Mouse (Mus musculus) regulatory T cell (primary cell): Measurements from ENCODE around the gene Fosl1.

Experiments
- in situ Hi-C: fragments of 300-600 bp; cut with MboI, MseI; formaldehyde crosslinking; loops from one replicate; pipeline ENCODE4 v1.15.1; 2025; ENCODE audit warnings: high pct_unique_total_duplicates

Fosl1 gene

DNA sequence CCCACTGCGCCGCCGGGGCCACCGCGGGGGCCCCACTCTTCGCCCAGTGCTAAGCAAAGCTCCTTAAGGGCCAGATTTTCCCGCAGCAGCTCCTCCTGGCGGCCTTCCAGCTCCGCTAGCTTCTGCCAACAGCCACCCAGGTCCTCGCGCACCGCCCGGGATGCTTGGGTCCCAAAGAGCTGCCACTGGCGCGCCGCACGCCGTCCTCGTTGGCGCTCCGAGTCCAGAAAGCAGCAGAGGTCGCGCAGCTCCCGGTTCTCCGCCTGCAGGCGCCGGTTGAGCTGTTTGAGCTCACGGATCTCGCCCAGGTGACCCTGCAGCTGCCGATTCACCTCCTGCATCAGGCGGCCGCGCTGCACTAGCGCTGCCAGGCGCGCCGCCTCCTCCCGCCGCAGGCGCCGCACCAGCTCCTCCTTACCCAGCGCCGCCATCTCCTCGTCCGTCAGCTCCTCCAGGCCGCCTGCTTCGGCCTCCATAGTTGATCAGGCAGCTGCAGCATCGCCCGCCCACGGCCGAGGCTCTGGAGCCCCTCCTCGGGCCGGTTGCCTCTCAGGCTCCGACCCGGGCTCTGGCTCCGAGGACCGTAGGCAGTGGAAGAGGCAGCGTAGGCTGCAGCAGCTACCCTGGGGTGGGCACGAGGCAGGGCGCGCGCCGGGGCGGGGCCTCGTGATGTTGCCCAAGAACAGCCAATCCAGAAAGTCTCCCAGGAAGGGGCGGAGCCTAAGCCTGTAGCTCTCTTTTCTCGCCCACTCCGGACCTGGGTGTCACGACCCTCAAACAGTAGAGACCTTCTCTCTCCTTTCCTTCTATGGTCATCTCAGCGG is 9.8 kb downstream of the Fosl1 start:
- in situ Hi-C loops: no loop called here

DNA sequence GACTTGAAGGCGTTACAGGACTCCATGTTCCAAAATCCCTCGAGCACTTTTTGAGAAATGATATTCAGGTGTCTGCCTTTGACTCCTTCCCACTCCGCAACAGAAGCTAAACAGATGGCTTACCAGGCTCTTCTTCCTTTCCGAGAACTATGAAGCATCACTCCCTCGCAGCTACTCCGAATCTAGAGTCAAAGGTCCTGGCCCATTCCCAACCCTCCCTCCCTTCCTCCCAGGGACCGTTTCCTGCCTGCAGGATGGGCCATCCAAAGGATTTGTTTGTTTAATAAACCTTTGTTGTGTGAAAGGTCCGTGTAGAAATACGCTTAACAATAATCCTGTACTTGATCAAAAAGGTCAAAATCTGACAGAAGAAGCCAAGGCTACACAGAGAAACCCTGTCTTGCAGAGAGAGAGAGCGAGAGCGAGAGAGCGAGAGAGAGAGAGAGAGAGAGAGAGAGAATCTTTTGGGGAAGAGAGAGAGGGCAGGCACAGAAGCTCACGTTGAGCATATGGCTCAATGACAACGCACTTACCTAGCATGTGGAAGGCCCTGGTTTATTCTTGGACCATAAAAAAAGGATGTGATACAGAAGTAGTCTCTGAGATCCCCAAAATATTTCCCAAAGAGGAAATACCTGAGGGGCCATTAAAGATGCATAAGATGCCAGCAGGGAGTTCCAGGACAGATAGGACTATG is 10.5 kb downstream of the Fosl1 start, which contains the start of gene Ccdc85b:
TSS of gene Ccdc85b (minus strand) at position 149 of the 697 bp plus-strand sequence.
- in situ Hi-C loops: no loop called here

DNA sequence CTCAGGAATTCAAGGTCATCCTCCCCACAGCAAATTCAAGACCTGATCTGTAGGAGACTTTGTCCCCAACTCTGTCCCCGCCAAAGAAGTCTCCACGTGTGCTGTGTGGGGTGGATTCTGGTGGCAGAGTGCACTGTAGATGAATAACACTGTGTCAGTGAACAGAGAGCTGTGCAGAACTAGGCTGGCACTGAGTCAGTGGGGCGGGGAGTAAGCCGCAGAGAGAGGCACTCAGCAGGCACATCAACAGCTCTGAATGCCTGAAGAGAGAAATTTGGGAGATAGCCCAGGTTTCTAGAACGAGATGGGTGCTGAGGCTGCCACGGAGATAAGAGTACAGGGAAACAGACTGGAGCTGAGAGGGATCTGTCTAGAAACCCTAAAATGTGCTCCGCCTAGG is 11.7 kb downstream of the Fosl1 start:
- in situ Hi-C loops: no loop called here

DNA sequence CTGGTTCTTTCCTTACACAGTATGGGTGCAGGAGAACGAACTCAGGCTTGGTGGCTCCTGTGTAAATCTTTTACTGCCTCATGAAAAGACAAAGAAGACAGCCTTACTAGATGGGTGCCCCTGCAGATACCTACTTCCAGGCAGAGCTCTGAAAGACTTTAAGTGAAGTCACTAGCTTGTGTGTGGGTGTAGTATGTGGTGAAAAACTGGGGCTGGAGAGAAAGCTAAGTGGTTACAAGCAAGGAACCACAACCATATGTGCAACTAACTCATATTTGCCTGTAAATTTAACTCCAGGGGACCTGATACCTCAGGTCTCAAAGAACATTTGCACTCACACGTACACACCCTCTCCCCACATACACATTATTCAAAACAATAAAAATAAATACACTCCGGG is 12.5 kb downstream of the Fosl1 start:
- in situ Hi-C loops: no loop called here

DNA sequence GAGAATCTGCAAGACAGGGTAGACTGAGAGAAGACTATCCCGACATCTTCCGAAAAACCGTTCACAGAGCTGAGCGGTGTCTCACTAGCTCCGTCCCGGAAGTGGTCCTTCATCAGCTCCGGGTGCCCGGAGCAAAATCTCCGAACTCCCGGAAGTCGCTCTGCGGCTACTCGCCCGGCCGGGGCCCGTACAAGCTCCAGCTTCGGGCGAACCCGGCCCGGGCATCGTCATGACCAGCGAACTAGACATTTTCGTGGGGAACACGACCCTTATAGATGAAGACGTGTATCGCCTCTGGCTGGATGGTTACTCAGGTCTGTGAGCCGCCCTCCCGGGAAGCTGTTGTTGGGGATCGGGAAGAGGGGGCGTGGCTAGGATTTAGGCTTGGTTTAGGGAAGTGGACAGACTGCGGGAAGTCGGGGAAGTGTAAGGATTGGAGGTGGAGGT is 13.1 kb downstream of the Fosl1 start, which contains the start of gene Fibp:
TSS of gene Fibp (plus strand) at position 151 of the 447 bp plus-strand sequence.
- in situ Hi-C loops: no loop called here

DNA sequence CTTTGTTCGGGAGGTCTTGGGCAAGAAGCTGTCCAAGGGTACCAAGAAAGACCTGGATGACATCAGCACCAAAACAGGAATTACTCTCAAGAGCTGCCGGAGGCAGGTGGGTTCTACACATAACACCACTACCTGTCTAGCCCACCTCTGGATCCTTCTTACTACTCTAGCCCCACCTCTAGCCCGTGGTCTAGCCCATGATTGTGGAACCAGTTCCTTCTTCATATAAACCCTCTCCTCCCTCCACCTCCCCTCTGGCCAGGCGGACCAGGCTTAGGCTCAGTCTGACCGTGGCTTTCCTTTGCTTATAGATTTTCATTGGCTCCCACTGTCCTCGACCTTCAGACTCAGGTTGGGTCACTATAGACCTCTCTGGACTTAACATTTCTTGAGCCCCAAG is 14.1 kb downstream of the Fosl1 start:
- in situ Hi-C loops: no loop called here

DNA sequence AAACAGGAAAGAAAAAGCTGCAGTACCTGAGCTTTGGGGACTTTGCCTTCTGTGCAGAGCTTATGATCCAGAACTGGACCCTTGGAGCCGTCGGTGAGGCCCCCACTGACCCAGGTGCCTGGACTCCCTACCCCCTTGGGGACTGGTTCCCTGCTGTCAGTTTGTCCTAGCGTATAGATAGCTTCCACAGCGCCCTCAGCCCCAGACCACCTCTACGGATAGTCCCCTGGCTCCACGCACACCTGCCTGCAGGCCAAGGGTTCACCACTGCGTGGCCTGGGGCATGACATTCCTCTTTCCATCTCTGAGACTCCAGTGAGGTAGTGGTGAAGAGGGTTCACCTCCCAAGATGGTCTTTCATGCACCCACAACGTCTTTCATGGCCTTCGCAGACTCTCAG is 15.9 kb downstream of the Fosl1 start:
- in situ Hi-C loops: no loop called here

DNA sequence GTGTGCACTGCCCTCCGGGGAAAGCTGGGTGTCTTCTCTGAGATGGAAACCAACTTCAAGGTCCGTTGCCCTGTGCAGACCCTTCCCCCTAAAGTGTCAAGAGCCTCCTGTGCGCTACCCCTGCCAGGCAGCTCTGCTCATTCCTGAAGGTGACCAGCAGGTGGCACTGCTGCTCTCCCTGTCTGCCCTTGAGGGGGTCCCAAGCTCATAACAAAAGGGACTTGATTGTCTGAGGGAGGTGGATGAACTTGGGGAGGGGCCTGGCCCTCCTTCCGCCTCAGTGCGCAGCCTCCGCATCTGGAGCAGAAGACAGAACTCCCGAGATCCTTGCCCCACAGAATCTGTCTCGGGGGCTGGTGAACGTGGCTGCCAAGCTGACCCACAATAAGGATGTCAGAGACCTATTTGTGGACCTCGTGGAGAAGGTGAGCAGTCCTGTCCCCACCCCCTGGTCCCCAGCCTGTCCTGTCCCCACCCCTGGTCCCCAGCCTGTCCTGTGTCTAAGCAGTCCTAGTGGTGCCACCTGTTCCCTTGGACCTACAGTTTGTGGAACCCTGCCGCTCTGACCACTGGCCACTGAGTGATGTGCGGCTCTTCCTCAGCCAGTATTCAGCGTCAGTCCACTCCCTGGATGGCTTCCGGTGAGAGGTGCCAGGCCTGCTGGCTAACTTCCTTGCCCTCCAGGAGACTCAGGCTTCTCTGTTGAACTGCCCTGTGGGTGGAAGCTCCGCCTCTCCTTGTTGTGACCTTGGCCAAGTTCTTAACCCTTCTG is 16.6 kb downstream of the Fosl1 start:
- in situ Hi-C loops: no loop called here

DNA sequence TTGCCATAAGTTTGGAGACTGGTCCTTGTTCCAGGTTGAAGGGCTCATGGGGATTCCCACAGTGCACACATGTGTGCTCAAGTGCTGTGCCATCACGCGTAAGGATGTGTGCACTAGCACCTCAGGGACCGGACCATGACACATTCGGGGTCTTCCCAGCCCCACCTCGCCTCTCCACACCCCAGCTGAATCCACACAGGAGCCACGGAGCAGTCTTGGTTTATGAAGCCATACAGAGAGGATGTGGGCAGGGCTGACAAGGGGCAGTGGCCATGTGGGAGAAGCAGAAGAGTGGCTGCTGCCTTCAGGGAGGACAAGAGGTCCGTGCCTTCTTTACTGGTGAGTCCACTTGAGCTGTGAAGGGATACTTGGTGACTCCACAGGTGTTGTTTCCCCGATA is 17.7 kb downstream of the Fosl1 start:
- in situ Hi-C loops: no loop called here

DNA sequence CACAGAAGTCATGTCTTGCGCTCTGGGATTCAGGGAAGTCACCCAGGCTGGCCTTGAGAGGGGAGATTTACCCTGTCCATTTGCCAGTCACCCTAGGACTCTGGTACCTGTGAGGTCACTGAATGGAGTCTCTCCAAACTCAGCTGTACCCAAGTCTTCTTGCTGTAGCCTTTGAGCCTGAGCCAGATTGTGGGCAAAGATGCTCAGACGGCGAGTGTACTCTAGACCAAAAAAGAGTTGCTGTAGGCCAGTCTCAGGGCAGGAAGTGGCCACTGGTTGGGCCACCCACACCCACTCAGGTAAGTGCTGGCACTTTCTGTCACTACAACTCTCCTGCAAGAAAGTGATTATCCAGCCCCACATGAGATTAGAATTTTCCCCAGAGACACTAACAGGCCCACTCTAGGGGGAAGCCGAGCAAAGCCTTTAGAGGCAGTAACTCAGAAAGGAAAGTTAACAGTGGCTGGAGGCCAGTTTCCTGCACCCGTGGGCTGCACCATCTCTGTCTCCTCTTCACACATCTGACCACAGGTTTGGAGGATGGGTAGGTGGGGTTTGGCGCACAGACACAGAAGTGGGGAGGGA is 19.7 kb downstream of the Fosl1 start:
- in situ Hi-C loops: no loop called here

DNA sequence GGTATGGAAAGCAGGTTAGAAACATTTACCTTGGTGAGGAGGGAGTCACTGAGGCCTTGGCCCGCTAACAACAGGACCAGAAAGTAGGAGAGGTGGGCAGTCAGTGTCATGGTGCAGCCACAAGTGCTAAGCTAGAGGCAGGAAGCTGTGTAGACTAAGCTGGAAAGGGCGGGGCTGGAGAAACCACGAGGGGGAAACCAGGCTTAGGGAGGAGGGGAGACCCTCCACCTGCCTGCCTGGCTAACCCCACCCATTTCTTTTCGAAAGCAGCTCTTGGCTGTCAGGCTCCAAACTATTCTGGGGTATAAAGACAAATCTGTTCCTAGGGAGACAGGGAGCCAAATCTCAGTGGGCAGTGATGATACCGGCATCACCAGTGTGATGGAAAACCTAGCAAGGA is 21.0 kb downstream of the Fosl1 start, which contains the start of gene Ctsw:
TSS of gene Ctsw (minus strand) at position 134 of the 400 bp plus-strand sequence.
- in situ Hi-C loops: no loop called here

DNA sequence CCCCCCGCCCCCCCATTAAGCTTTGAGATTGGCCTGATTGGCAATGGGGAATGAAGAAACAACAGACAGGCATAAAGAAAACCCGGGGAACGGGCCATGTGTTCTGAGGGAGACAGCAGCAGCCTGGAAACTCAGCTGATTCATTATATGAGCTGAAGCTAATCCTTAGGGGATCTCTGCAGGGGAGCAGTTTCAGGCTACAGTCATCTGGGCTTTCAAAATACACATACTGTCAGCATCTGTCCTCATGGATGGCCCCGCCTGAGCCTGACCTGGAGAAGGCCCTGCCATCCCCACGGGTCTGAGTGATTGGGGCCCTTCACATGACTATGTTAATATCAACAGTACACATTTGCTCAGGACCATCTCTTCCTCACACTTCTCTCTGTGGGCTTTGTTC is 24.5 kb downstream of the Fosl1 start:
- in situ Hi-C loops: no loop called here

DNA sequence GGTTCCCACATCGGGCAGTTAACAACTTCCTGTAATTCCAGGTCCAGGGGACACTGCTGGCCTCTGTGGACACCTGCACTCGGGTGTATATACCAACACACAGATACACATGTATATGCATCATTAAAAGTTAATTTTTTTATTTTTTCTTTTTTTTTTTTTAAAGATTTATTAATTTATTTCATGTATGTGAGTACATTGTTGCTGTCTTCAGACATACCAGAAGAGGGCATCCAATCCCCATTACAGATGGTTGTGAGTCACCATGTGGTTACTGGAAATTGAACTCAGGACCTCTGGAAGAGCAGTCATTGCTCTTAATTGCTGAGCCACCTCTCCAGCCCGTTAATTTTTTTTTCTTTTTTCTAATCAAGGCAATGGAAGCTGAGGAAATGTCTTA is 25.5 kb downstream of the Fosl1 start:
- in situ Hi-C loops: no loop called here

DNA sequence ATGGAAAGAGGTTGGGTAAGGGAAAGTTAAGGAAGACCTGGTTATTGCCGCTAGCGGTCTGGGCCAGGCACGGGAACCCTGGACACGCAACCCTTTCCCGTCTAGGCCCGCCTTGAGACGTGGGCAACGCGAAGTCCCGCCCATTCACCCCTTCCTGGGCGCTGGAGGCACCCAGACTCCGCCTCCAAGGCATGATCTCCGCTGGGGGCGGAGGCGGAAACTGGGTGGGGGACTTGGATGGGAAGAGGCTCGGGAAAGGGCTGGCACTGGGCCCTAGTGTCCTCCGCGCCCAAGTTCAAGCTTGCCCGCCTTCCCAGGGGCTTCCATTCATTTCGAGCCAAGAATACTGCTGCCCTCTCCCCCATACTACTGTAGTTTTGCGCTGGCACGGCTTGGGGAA is 26.4 kb downstream of the Fosl1 start, which contains the start of gene Efemp2:
TSS of gene Efemp2 (plus strand) at position 235 of the 400 bp plus-strand sequence.
- in situ Hi-C loops: no loop called here

DNA sequence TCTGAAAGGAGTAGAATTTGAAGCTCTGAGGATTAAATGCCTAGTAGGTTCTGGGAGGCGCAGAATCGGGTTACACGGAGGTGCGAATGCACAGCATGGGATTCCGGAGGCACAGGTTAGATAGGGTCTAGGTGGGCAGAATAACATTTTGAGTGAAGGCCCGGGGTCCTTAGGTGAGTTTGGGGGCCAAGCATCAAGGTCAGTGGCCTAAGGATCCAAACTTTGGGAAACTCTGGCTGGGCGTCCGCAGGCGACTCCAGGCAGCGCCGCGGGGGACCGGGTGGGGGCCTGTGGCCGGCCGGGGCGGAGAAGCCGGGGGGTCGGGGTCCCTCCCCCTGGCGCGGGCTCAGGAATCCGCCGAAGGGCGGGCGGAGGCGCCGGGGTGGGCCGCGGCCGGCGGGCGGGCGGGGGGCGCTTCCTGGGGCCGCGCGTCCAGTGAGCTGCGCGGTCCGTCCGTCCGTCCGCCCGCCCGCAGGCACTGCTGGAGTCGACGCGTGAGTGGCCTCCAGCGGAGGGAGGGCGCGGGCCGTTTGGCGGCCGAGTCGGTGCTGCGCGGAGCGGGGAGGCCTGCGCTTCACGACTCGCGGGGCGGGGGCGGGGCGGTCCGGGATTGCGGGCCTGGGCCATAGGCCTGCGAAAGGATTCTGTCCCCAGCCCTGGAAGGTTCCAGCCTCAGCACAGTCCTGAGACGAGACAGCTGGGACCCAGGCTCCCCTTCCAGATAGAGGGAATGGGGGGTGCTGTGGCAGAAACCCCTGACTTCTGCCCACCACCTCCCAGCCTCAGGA is 27.1 kb downstream of the Fosl1 start:
- in situ Hi-C loops: no loop called here

DNA sequence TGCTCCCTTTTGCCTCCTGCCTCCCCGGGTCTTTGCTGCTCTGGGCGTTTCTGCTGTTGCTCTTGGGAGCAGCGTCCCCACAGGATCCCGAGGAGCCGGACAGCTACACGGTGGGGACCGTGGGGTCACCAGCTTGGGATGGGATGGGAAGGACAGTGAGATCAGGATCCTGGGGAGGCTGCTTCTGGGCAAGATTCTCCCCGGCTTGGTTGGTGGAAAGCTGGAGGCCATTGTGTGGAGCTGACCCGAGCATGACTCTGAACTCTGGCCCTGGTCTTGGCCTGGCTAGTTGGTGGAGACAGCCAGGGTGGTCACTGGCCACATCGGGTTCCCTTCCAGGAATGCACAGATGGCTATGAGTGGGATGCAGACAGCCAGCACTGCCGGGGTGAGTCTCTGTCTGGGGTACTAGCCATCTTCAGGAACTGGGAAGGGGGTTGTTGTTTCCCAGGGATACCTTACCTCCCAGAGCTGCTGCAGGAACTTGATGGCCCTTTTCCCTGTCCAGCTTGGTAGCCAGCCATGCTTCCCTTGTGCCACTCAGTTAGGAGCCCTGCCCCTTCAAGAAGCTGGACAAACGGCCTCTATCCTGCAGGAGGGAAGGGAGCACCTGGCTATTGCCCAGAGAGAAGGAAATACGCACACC is 27.8 kb downstream of the Fosl1 start:
- in situ Hi-C loops: no loop called here

DNA sequence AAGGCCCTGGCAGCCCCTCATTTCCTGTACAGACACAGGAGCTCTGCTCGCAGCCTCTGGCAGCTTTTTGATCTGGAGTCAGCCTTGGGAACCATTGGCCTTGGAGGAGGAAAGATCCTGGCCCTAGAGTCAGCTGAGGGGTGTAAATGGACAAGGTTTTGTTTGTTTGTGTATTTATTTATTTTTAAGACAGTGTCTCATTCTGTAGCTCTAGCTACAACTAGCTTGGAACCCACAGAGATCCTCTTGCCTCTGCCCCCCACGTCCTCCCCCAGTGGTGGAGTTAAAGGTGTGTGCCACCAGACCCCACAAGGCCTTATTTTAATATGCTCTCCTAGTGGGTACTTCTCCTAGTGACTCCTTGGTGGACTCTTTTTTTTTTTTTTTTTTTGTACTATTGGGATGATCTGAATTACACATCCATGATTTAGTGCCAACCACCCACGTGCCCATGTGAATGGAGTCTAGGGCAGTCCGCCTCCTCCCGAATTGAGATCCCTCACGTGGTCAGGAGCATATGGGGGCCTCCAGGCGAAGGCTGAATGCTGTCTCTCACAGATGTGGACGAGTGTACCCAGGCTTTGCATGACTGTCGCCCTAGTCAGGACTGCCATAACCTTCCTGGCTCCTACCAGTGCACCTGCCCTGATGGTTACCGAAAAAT is 29.8 kb downstream of the Fosl1 start:
- in situ Hi-C loops: no loop called here

DNA sequence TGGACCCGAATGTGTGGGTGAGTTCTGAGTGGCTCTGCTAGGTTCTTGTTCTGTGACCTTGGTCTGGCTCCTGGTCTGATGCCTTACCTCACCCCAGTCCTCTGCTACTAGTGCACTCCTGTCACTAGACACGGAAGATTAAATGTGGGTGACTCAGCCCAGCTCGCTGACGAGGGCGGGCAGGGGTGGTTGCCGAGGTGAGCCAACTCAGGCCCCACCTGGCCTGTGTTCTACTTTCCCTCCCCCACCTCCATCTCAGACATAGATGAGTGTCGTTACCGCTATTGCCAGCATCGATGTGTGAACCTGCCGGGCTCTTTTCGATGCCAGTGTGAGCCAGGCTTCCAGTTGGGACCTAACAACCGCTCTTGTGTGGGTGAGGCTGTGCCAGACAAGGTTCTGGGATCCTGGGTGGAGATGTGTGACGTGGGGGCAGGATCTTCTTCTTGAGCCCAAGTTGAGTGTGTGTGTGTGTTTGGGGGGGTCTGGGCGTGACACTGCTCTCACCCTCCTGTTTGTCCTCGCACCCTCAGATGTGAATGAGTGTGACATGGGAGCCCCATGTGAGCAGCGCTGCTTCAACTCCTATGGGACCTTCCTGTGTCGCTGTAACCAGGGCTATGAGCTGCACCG is 30.4 kb downstream of the Fosl1 start:
- in situ Hi-C loops: no loop called here

DNA sequence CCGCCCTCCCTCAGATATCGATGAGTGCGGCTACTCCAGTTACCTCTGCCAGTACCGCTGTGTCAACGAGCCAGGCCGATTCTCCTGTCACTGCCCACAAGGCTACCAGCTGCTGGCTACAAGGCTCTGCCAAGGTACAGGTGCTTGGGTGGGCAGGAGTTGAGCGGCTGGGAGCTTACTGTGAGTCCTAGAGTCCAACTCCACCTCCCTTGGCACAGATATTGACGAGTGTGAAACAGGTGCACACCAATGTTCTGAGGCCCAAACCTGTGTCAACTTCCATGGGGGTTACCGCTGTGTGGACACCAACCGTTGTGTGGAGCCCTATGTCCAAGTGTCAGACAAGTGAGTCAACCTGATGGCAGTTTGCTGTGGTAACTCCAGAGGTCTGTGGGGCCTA is 32.7 kb downstream of the Fosl1 start:
- in situ Hi-C loops: no loop called here
